Mouse (Mus musculus) liver, postnatal 0 days (tissue): Measurements from ENCODE around the gene Ccdc69.

Source experiments
- CTCF ChIP-seq: sonication (generic); IDR thresholded peaks from 2 replicates; pipeline ENCODE4 v1.5.1; 2016; ENCODE audit warnings: antibody characterized with exemption, low read depth
- EP300 ChIP-seq: IDR thresholded peaks from 2 replicates; pipeline ENCODE4 v1.6.1; 2016; ENCODE audit warnings: antibody characterized with exemption, low read depth, mild to moderate bottlenecking

DNA sequence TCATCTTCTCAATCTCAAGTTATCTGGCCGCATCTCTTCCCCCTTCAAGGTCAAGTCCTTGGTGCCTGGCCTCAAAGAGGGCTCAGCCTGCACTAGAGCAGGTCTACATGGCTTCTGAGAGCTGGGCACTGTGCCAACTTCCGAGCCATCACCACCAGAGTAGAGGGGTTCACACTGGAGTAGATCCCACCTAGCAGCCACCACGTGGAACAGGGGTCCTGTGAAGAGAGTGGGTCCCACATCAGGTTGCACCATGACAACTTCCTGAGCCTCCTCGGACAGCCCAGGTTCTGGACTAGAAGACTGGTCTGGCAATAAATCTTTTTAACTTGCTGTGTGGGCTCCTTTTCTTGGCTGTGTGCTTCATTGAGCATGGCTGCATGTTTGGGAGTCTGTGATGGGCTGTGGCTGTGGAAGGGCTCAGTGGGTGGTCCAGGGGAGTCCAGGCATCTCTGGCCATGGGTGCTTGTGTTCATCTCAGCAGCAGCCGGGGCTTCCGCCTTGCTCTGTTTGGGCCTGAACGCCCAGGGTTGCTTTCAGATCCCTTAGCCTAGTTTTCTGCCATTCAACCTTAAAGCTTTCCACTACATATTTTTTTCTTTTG, 32.7 kb upstream of the Ccdc69 start:
- TF ChIP-seq CTCF (no peak), EP300 (no peak)
